Mouse (Mus musculus): ENCODE measurements at regions not wholly inside any gene's neighbourhood (a gene's known extent, or its start where the extent isn't known, plus 50 kb on each side); places are given as distances from the start of the nearest gene placed in this dataset.

- no peak for DNase-seq (ENCODE audit: extremely low spot score)
These were observed 460.2 kb upstream of the Gm10131 start for GRCm38 (mm10) chr8:34571736-34572135.

- peak; percentile 46 for DNase-seq (ENCODE audit: extremely low spot score)
These were observed 450.7 kb upstream of the Gm10131 start for GRCm38 (mm10) chr8:34562278-34562677.

GRCm38 (mm10) chr8:34549786-34550185, 438.2 kb upstream of the Gm10131 start:
- no peak for DNase-seq (ENCODE audit: extremely low spot score)

- no peak for DNase-seq (ENCODE audit: extremely low spot score)
These were observed 435.3 kb upstream of the Gm10131 start for GRCm38 (mm10) chr8:34546815-34547214.

- no peak for DNase-seq (ENCODE audit: extremely low spot score)
These were observed 431.0 kb upstream of the Gm10131 start for GRCm38 (mm10) chr8:34542361-34543038.

- no peak for DNase-seq (ENCODE audit: extremely low spot score)
These were observed 427.7 kb upstream of the Gm10131 start for GRCm38 (mm10) chr8:34539232-34539631.

GRCm38 (mm10) chr8:34535434-34535833, 423.9 kb upstream of the Gm10131 start:
- DNase-seq (ENCODE audit: extremely low spot score) = no peak

- DNase-seq (ENCODE audit: extremely low spot score) = no peak
These were observed 421.9 kb upstream of the Gm10131 start for GRCm38 (mm10) chr8:34533421-34533820.

GRCm38 (mm10) chr8:34530896-34531679, 419.6 kb upstream of the Gm10131 start:
- DNase-seq (ENCODE audit: extremely low spot score) = no peak

GRCm38 (mm10) chr8:34530046-34530445, 418.5 kb upstream of the Gm10131 start:
- DNase-seq (ENCODE audit: extremely low spot score) = no peak

GRCm38 (mm10) chr8:34529452-34529851, 417.9 kb upstream of the Gm10131 start:
- no peak for DNase-seq (ENCODE audit: extremely low spot score)

GRCm38 (mm10) chr8:34528213-34528612, 416.7 kb upstream of the Gm10131 start:
- DNase-seq (ENCODE audit: extremely low spot score) = no peak

GRCm38 (mm10) chr8:34525231-34525630, 413.7 kb upstream of the Gm10131 start:
- DNase-seq (ENCODE audit: extremely low spot score) = no peak

- DNase-seq (ENCODE audit: extremely low spot score) = no peak
These were observed 412.3 kb upstream of the Gm10131 start for GRCm38 (mm10) chr8:34523849-34524248.

GRCm38 (mm10) chr8:34521316-34521715, 409.8 kb upstream of the Gm10131 start:
- DNase-seq (ENCODE audit: extremely low spot score) = no peak

GRCm38 (mm10) chr8:34520664-34521063, 409.1 kb upstream of the Gm10131 start:
- DNase-seq (ENCODE audit: extremely low spot score) = no peak

GRCm38 (mm10) chr8:34513459-34514090, 402.0 kb upstream of the Gm10131 start:
- no peak for DNase-seq (ENCODE audit: extremely low spot score)

- no peak for DNase-seq (ENCODE audit: extremely low spot score)
These were observed 394.5 kb upstream of the Gm10131 start for GRCm38 (mm10) chr8:34505829-34506555.

GRCm38 (mm10) chr8:34505102-34505501, 393.6 kb upstream of the Gm10131 start:
- no peak for DNase-seq (ENCODE audit: extremely low spot score)

- no peak for DNase-seq (ENCODE audit: extremely low spot score)
These were observed 391.1 kb upstream of the Gm10131 start for GRCm38 (mm10) chr8:34502606-34503162.

- no peak for DNase-seq (ENCODE audit: extremely low spot score)
These were observed 387.7 kb upstream of the Gm10131 start for GRCm38 (mm10) chr8:34499196-34499595.

- no peak for DNase-seq (ENCODE audit: extremely low spot score)
These were observed 385.2 kb upstream of the Gm10131 start for GRCm38 (mm10) chr8:34496751-34497150.

Measured in embryo, embryonic 9.5 days (tissue).